Mouse (Mus musculus) cerebellum, adult 11-12 months (tissue): ENCODE data around the gene Cfap77.

Experiments used
- DNase-seq: peaks from one replicate; pipeline ENCODE4 v3.0.0; 2022

Cfap77 gene

DNA sequence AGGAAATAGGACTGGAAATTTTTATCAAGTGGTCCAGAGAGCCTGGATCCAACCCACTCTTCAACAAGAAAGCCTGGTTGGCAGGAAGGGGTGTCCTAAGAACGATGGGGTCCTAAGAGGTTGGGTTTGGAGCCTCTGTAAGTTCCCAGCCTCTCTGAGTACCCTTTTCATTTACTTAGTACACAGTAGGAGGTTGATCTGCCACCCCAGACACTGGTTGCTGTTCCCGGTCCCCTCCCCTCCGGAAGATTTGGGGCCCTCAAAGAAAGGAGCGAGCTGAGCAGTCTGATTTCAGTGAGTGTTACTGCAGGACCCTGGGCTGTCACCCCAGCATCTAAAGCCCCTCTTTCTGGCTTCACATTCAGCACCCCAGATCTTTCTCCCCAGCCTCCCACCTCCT lies 135.9 kb downstream of the Cfap77 start:
- DNase-seq, result no peak

DNA sequence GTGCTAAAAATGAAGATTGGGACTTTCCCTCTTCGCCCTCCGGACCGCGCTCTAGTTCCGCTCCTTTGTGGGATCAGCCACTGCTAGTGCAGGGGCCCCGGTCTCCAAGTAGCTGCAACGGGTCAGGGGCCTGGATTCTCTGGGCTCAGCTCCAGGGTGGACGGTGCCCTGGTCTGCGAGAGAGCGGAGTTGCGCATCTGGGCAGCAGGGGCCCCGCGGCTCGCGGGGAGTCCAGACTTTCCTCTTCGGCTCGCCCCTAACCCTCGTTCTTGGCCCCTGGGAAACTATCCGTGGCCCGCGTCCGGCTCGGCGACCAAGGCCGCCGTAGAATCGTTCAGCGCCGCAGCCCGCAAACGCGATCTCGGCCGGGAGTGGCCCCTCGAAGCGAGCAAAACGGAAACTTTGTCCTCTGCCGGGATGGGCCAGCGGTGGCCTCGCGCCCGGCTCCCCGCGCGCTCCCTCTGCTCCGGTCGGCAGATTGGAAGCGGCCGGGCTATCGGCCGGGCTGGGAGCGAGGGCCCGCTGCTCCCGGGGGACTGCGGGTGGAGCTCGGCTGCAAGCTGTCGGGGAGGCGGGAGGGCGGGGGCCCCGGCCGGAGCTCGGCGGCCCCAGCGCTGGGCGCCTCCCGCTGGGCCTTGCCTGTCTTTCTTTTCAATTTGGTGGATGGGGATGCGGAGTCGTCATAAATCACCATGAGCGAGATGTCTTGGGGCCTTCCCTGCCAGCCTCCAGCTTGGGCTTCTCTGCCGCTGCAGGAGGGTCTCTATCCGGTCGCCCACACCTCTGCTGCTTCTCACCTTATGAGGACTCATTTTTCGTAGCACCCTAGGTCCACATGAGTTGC lies 137.1 kb downstream of the Cfap77 start:
- DNase-seq, result no peak

DNA sequence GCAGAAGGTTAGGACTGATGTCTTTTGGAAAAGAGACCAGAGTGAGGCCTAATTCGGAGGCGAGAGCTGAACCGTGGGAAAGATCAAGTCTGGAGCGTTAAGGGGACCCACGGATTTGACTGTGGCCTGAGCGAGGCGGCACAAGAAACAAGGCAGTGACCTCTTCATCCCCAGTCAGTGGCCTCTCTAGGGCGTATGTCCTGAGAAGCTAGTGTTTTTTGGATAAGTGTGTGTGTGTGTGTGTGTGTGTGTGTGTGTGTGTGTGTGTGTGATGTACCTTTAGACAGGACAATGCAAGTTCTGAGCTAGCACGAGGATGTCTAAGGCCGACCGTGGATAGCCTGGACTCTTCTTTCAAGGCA lies 137.7 kb downstream of the Cfap77 start:
- no peak for DNase-seq

DNA sequence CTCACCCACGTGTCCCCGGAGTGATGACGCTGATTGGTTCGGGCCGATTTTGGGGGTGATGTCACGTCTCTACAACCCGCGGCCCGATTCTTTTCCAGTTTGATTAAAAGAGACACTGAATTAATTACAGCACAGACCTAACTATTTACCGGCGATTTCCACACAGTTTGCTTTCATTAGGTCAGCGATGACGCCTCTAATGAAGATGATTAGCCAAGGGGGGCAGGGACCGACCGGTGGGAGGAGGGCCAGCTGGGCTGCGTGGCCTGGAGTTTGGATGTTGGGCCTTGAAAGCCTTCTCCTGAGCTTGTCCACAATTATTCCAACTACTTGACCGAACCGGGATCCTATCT lies 138.4 kb downstream of the Cfap77 start, which contains the start of gene Barhl1:
Gene Barhl1, minus strand, starts transcription at position 156 of the 353 bp plus-strand sequence.
- DNase-seq, result peak; percentile 74

DNA sequence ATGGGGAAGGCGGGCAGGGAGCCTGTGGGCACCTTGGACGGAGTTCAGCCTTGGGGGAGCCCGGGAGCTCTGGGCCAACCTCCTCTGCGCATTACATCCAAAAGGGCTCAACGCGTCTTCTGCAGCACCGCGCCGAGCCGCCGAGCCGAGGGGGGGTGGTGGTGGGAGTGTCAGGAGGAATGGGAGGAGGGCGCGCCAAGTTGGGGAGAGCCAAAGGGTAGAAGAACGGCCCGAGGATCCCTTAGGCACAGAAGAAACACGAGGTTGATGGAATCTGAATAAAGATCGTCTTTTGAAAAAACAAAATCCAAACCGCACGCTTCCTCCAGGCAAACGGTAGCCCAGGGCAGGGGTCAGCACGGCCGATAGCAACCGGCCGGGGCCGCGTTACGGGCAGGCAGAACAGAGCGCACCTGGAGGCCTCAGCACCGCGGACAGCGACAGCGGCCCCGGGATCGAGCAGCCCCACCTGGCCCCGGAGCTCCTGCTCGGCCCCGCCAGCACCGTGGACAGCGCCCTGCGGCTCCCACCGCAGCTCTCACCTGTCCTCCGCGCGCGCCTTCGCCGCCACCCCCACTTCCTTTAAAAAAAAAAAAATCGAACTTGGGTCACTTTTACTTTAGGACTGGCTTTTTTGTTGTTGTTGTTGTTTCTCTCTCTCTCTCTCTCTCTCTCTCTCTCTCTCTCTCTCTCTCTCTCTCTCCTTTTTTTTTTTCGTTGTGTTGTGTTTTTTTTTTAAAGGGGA lies 138.9 kb downstream of the Cfap77 start:
- peak; percentile 57 for DNase-seq

DNA sequence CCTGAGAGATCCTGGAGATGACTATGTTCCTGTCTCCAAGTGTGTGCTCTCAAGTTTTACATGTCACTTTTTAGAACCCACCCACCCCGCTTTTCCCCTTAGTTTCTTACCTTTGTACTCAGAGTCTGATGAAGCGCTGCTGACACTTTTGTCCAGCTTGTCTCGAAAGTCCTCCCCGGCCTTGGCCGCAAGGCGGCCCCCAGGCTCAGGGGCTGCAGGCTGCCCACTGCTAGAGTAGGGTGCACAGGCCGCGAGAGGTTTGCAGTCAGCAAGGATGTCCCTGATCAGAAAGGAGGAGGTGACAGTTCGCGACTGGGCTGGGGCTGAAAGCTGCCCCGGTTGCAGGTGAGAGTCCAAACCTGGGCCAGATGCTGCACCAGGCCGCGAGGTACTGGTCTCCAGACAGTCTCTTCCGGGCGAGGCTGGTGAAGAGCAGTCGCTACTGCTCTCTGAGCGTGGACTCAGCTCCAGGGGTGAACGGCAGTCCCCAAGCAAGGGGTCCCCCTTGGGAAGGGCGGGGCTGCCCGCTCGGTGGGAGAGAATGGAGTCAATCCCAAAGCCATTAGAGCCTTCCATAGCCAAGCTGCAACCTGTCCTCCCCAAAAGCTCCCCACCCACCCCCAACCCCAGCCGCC lies 139.6 kb downstream of the Cfap77 start:
- DNase-seq, result no peak

DNA sequence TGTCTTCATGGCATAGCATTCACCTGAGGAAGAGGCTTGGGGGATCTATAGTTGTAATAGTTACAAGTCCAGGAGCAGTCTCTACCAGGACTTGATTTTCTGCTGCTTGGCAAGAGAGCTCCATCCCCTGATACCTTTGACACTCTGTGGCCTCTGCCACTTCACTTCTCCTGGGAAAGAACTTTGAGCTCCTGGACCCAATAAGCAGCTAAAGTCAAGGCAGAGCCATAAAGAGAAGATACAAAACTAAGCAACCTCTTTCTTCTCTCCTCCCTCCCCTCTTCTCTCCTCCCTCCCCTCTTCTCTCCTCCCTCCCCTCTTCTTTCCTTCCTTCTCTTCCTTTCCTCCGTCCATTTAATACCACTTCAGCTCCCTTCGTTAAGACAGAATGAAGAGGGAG lies 140.7 kb downstream of the Cfap77 start:
- DNase-seq, result no peak

DNA sequence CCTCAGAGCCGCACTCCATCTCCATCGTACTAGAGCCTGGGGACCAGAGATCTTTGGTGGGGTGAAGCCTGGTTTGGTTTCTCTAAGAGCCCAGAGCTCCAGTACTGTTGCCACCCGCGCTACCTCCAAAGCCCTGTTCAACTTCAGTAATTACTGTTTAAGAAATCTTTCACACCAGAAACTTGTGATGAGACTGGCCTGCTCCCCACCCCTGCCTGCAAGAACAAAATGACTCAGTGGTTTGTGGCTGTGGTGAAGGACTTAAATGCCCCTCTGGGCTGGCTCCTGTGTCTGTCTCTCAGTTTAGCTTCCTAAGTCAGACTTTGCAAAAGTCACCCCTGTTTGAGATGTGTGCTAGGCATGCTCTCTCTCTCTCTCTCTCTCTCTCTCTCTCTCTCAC lies 141.9 kb downstream of the Cfap77 start:
- DNase-seq, result no peak

DNA sequence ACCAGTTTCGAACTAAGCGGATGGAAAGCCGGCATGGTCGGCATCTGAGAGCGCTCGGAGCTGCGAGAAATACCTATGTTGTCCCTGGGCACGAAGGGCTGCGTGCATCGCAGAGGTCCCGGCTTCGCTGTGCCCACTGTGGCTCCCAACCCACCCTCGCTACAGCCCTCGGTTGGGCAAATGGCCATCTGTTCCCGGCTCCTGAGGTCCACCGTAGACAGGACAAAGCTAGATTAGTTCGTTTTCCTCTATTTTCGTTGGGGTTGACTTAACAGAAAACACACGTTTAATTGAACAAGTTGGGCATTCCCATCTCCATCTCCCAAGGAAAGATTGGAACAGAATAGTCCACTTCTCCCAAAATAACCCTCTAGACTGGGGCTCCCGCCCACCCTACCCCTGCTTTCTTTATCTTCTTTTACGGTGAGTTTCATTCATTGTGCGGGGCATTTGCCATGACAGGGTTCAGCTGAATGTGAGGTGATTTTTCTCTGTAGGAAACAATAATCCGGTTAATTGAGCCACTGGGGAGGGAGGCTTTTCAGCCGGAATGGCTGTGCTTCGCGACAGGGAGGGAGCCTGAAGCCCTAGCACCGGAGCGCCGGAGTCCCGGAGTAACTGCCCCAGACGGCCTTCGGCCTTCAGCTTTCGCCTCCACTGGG lies 142.7 kb downstream of the Cfap77 start:
- no peak for DNase-seq

DNA sequence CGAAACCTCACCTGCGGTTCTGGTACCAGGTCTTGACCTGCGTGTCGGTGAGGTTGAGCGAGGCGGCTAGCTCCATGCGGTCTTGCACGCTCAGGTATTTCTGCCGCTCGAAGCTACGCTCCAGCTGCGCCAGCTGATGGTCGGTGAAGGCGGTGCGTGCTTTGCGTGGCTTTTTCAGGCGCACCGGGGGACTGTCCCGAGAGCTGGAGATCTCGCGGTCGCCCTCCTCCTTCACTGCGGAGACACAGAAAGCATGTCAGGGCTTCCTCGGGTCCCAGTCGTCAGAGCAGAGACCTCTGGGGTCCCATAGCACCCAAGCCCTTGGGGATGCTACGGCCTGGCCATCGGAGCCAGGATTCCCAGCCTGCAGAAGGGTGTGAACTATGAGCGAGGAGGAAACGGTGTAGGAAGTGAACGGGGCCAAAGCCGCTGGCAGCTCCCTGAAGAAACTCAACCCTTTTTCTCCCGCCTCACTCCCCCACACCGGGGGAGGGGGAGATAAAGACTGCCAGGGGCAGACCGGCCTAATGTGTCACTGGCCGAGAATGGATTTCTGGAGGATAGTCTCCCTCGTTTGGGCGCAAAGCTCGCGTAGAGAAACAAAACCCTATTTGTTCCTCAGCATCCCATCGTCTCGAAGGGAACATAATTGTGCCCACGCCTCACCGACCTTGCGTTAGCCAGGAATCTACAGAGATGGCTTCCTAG lies 143.4 kb downstream of the Cfap77 start:
- DNase-seq, result no peak

DNA sequence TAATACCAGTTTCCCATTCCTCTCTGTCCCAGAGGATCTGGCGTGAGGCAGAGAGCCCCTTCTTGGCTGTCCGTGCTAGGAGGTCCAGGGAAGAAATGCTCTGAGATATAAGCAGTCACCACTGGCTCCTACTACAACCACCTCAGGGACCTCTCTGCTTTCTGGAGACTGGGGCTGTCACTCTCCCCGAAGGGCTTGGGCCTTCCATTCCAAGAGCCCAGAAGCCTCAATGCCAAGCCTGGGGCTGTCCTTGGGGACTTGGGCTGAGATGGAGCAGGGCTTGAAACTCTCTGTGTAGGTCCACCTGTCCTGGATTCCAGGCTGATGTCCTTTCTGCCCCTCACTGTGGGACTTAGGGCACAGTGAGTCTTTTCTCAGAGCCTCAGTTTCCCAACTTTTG lies 144.0 kb downstream of the Cfap77 start:
- no peak for DNase-seq

DNA sequence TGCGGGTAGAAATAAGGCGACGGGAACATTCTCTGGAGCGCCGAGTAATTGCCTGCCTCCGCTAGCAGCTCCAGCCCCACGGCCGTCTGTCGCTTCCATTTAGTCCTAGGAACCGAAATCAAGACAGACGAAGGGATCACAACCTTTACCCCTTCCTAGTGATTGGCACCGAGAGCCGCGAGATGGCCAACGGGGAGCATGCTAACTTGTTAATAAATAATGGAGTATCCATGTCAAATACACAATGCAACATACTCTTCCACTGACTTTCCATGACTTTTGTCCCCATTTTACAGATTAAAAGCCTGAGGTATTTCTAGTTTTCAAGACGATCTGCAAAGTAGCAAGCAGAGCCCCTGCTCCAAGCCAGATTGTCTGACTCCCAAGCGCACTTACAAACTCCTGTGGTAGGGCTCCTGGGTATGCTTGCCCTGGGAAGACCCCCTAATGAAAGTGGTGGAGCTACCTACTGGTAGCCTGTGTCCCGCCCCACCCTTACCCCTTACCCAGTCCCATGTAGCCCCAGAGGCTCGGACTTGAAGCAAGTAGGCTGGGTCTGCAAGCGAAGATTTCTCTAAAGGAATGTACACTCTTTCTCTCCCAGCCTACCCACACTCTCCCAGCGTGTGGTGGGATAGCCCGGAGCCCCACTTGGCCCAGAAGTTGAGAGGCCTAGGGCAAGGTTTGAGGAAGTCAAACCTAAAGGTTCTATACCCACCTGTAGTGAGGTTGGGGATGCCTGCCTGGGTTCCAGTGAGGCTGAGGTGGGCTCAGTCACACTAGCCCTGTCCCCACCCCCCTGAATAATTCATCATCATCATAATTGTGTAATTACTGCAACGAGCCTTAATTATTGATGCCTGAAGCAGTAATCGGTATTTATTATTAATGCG lies 144.8 kb downstream of the Cfap77 start:
- no peak for DNase-seq

DNA sequence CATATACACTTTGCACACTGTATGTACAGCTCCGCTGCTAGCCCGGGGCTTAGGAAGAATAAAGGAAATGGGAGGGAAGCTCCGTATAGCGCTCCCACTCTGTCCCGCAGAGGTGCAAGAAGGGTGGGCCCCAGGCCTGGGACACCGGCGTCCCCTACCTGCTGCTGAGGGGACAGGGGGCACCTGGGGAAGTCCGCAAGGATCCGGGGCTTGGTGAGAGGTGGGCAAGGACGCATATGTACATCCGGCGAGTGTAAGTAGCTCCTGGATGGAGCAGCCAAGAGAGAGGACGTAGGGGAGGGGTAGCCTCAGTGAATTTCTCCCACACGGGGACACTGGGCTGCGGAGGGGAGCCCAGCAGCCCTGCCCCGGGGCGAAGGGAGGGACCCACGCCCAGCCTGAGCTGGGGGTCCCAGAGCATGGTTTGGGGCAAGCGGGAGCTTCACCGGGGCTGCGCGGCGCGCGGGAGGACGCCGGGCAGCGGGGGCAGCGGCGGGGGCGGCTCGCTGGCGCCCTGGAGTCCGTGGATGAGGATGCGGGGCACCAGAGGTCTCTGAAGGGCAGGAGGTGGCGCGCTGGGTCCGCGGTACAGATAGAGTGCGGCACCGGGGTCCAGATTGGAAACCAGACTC lies 145.6 kb downstream of the Cfap77 start:
- no peak for DNase-seq

DNA sequence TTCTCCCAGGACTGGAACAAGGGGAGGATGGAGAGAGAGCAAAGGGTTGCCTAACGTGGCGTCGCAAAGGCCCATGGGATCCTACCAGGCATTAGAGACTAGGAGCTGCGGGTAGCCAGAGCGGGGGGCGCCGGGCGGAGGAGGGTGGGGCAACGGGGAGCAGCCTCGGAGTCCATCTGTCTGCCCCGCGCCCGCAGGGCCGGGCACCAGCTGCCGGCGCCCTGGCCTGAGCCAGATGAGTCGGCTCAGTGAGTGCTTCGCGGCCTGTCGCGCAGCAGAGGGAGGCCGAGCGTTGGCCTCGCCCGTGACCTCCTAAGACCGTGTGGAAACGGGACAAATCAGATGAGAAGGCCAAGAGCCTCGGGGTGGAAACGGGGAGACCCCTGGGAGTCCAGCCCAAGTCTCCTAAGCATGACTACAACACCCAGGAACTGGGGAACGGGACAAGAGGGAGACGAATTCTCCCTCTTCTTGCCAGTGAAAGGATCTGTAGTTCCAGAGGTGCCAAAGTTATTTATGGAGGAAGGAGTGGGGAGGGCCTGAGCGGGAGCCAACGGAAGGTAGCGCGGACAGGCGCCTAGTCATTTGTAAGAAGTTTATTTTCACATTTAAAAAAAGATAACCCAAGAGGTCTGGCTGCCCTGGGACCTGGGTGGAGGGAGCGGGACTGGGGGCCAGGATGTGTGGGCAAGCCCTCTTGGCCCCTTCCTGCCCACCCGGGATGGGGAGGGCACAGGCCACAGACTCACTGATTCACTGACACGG lies 146.3 kb downstream of the Cfap77 start:
- no peak for DNase-seq

DNA sequence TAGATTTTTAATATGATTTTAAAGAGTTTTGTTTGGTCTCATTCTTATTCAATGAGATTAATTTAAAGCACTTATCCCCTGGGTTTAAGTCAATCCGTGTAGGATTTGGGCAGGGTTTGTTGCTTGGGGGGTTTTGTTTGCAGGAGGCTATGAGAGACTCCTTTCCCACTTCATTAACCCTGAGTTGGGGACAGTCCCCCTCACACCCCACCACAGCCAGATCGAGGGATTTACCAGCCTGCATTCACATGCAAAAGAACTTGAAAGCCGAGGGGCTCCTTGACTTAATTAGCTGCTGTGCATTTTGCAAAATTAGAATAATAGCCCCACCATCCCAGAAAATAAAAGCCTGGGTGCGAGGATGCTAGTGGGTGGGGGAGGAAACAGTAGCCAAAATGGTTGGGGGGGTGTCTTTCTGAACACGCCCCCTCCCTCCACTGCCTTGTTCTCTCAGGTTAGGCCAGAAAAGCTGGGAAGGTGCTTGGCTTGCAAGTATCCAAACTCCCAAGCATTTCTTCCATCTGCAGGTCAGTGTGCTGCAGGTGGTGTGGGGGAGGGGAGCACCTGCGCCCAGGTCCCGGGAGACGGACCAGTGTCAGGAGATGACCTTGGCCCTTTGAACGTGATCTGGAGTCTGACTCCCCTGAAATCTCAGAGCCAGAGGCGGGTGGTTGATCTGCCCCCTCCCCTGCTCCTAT lies 147.0 kb downstream of the Cfap77 start:
- no peak for DNase-seq

DNA sequence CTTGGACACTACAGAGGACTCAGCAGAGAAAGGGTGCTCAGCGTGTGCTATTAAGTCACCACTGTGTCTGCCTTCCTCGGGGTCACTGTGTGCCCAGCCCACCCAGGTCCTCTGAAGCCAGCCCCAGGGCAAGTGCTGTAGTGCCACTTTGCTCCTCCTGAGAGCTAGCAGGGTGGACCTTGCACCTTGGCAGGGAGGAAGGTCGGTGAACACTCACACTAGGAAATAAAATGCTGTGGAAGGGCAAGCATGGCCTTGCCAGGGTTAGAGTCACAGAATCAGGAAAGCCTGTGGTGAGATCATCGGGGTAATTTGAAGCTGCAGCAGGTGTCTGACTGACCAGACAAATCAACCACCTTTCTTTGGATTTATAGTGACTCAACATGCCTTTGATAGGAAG lies 149.3 kb downstream of the Cfap77 start:
- DNase-seq, result no peak

DNA sequence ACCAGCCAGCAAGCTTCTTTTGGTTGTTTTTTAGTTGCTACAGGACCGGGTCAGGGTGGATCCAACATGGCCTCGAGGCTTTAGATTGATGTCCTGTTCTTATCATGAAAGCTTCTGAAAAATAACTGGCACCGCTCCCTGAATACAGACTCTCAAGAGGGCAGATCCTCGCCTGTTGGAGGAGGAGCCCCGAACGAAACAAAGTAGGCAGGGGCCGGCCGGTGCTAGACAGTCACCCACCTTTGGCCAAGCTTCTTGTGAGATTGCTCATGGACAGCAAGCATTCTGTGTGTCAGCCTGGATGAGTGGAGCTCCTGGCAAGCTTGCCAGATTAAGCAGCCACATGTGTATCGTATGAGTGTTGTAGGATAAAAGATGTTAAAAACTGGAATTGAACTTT lies 150.1 kb downstream of the Cfap77 start:
- no peak for DNase-seq

DNA sequence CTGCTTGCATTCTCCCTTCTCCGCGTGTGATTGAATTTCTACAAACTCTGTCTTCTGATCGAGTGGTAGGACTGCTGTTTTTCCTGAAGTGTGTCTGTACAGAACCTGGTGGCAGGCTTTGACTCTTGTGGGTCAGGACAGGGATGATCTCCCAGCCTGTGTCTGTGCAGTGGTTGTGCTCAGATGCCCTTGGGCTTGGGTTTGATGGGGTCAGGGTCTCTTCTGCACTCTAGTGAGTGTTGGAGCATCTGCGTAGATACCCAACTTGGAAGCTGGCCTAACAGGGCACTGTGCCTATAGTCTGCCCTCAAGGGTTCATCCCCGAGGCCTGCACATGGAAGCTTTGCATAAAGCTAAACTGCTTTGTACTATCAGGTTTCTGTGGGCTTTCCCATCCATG lies 151.0 kb downstream of the Cfap77 start:
- no peak for DNase-seq

DNA sequence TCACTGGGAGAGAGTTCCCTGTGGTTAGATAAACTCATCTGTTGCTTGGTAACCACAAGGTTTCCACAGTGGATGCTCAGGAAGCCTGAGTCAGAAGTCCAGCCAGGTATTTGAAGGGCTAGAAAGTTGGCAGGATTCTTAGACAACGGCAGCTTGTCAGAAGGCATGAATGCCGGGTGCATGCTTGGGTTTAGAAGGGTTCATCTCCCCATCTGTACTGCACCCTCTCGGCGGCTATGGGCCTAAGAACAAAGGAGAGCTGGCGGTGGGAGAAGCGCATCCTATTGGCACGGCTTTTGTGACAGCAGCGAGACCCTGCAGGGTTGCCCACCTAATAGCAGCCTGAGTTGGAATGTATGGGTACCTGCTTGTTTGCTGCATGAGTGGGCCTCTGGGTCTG lies 152.6 kb downstream of the Cfap77 start:
- DNase-seq, result no peak
